Mouse (Mus musculus): ENCODE measurements around the gene Hist1h3h. TPM values are rescaled to one million over a fixed set of nuclear protein-coding genes. Genes with fewer than 3 reads are reported as not detected.

Gene Hist1h3h
- total and polyA plus RNA-seq, 3 experiments, result 18.6 to 1,657 (median 21.7) TPM

DNA sequence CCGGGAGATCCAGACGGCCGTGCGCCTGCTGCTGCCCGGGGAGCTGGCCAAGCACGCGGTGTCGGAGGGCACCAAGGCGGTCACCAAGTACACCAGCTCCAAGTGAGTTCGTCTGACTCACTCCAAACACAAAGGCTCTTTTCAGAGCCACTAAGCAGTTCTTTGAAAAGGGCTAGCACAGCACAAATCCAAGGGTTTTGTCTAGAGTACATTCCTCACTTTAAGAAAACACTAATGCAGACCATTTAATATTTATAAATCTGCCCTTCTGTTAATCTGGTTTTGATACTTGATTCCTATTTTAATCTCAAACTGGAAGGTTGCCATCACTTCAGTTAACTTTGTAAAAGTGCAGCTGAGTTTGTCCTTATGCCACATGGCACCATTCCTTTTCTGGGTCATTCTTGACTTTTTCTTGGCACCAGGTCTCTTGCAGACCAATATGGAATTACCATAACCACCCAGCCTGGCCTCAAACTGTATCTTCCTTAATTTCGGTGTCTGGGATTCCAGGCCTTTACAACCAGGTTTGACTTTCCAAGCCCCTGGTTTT is 5.0 kb downstream of the Hist1h3h start:
- in situ Hi-C loops (cut with MboI; ENCODE audit: low pct_ligation_motif_present, low pct_unique_long_range_greater_than_20kb, low sequenced_read_pairs) (loop anchor here (25.0 kb wide), 2 partner anchors 215 to 335 kb away; partner anchors contain the start of gene Zfp184), dilution Hi-C loops (cut with MboI; ENCODE audit: extremely low pct_ligation_motif_present, extremely low pct_unique_long_range_greater_than_20kb, low sequenced_read_pairs) (no loop called here)
- Histone ChIP-seq H3K9ac (ENCODE audit: insufficient read depth, low read depth) (peak overlapping the region; percentile 80), H3K27me3 (replicated peaks) (no peaks in the 10 kb centered on the region), H3K4me2 (ENCODE audit: insufficient read depth, low read depth, poor library complexity, severe bottlenecking) (peak overlapping the region; percentile 50; the same call in 1 of the 2 replicates), H3K36me3 (replicated peaks in 1 of 2; ENCODE audit: control insufficient read depth in 1 of 2, insufficient read depth in 1 of 2, low read length in 1 of 2) (no peaks in the 10 kb centered on the region), H3K9me3 (replicated peaks; ENCODE audit: low read length) (no peaks in the 10 kb centered on the region), H3K27ac (ENCODE audit: insufficient read depth, low read depth) (peak overlapping the region; percentile 95), H3K4me1 (ENCODE audit: control insufficient read depth in 1 of 2, insufficient read depth in 2 of 2) (peaks cover 2 to 28% of the 10 kb centered on the region in 2 experiments; a peak in 2 of 4 replicates), H3K79me2 (replicated peaks; ENCODE audit: control insufficient read depth, extremely low read depth, insufficient read depth, poor library complexity, severe bottlenecking) (no peaks in the 10 kb centered on the region), H3K4me3 (replicated peaks in 1 of 3; ENCODE audit: low read depth in 2 of 3, low read length in 2 of 3, poor library complexity in 1 of 3) (peak overlapping the region in 1 of 3 experiments; percentile 47)
- DNase-seq (ENCODE audit: extremely low read depth), result peak; percentile 67
- TF ChIP-seq SMC3 (IDR thresholded peaks at IDR 0.05; ENCODE audit: low read depth, low read length), result no peak
- TF ChIP-seq MAZ (IDR thresholded peaks at IDR 0.05; ENCODE audit: low read depth, low read length), result no peak
- TF ChIP-seq USF1 (IDR thresholded peaks at IDR 0.05; ENCODE audit: low read depth, low read length), result no peak
- TF ChIP-seq TCF12 (IDR thresholded peaks at IDR 0.05; ENCODE audit: low read depth, low read length), result no peak
- peak; percentile 98; the same call in 1 of the 2 replicates for TF ChIP-seq ZMIZ1 (IDR thresholded peaks at IDR 0.05; ENCODE audit: low read depth, low read length)
- TF ChIP-seq SIN3A (IDR thresholded peaks at IDR 0.05; ENCODE audit: low read length), result 0 out of 2 replicates have a peak, but pooled peaks have one; percentile 1
- no peak for TF ChIP-seq ELF1 (IDR thresholded peaks at IDR 0.05; ENCODE audit: low read depth, low read length)
- no peak for TF ChIP-seq ZC3H11A (IDR thresholded peaks at IDR 0.05; ENCODE audit: low read depth, low read length)
- TF ChIP-seq GABPA (IDR thresholded peaks at IDR 0.05; ENCODE audit: insufficient replicate concordance, low read depth, low read length), result no peak
- TF ChIP-seq UBTF (IDR thresholded peaks at IDR 0.05; ENCODE audit: low read depth, low read length), result peak; percentile 87
- no peak for TF ChIP-seq MAFK (IDR thresholded peaks at IDR 0.05; ENCODE audit: insufficient replicate concordance, low read length)
- no peak for TF ChIP-seq ZKSCAN1 (IDR thresholded peaks at IDR 0.05; ENCODE audit: borderline replicate concordance, low read depth, low read length)
- TF ChIP-seq POLR2A (IDR thresholded peaks at IDR 0.05; ENCODE audit: low read depth, low read length), result peak; percentile 91
- no peak for TF ChIP-seq MXI1 (IDR thresholded peaks at IDR 0.05; ENCODE audit: low read depth, low read length)
- TF ChIP-seq ZNF384 (IDR thresholded peaks at IDR 0.05; ENCODE audit: low read depth, low read length), result no peak
- no peak for TF ChIP-seq CHD1 (IDR thresholded peaks at IDR 0.05; ENCODE audit: low read depth, low read length)
- TF ChIP-seq CTCF (conservative IDR thresholded peaks at IDR 0.05 in 1 of 2, IDR thresholded peaks at IDR 0.05 in 1 of 2; ENCODE audit: low read depth in 2 of 2, low read length in 2 of 2), result no peak
- no peak for TF ChIP-seq JUN (IDR thresholded peaks at IDR 0.05; ENCODE audit: insufficient read depth, low read depth, low read length)
- TF ChIP-seq EP300 (IDR thresholded peaks at IDR 0.05; ENCODE audit: low read length), result no peak
- TF ChIP-seq MEF2A (IDR thresholded peaks at IDR 0.05; ENCODE audit: borderline replicate concordance, low read depth, low read length), result no peak
- TF ChIP-seq RAD21 (IDR thresholded peaks at IDR 0.05; ENCODE audit: low read depth, low read length), result no peak
- TF ChIP-seq HCFC1 (IDR thresholded peaks at IDR 0.05; ENCODE audit: low read depth, low read length), result no peak
- no peak; the same call in 1 of the 2 replicates for TF ChIP-seq NELFE (IDR thresholded peaks at IDR 0.05; ENCODE audit: low read depth, low read length)
- no peak; the same call in 1 of the 2 replicates for TF ChIP-seq MYC (IDR thresholded peaks at IDR 0.05; ENCODE audit: low read depth, low read length)
- TF ChIP-seq KAT2A (IDR thresholded peaks at IDR 0.05; ENCODE audit: insufficient replicate concordance, low read length), result no peak
- 0 out of 2 replicates have a peak, but pooled peaks have one; percentile 30 for TF ChIP-seq E2F4 (IDR thresholded peaks at IDR 0.05; ENCODE audit: insufficient replicate concordance, low read depth, low read length)
- peak; percentile 65; the same call in 1 of the 2 replicates for TF ChIP-seq CHD2 (IDR thresholded peaks at IDR 0.05; ENCODE audit: low read length)
- no peak for TF ChIP-seq USF2 (conservative IDR thresholded peaks at IDR 0.05; ENCODE audit: low read depth, low read length)
- TF ChIP-seq PAX5 (IDR thresholded peaks at IDR 0.05; ENCODE audit: low read length), result no peak
- TF ChIP-seq BHLHE40 (IDR thresholded peaks at IDR 0.05; ENCODE audit: low read depth, low read length), result 0 out of 2 replicates have a peak, but pooled peaks have one; percentile 14
- TF ChIP-seq RCOR1 (conservative IDR thresholded peaks at IDR 0.05; ENCODE audit: low read depth, low read length), result no peak; the same call in 1 of the 2 replicates
- peak; percentile 99 for TF ChIP-seq POLR2AphosphoS2 (IDR thresholded peaks at IDR 0.05; ENCODE audit: low read depth, low read length)
- TF ChIP-seq IRF4 (IDR thresholded peaks at IDR 0.05; ENCODE audit: low read depth, low read length), result no peak
- no peak for TF ChIP-seq MAX (IDR thresholded peaks at IDR 0.05; ENCODE audit: low read length)
- TF ChIP-seq JUND (conservative IDR thresholded peaks at IDR 0.05; ENCODE audit: low read depth, low read length), result no peak
- no peak for TF ChIP-seq TBP (conservative IDR thresholded peaks at IDR 0.05; ENCODE audit: low read depth, low read length)
- TF ChIP-seq ETS1 (conservative IDR thresholded peaks at IDR 0.05; ENCODE audit: low read depth, low read length), result no peak
- TF ChIP-seq NRF1 (IDR thresholded peaks at IDR 0.05; ENCODE audit: low read depth, low read length), result no peak

All from CH12.LX (cell line).